Mouse (Mus musculus) G1E (cell line): ENCODE results near the gene Pbx1.

Experiments used
- CTCF ChIP-seq: IDR thresholded peaks from 2 replicates; pipeline ENCODE4 v1.5.1; 2012; ENCODE audit warnings: low read depth, low read length, inconsistent platforms, mixed read lengths
- GATA1 ChIP-seq: IDR thresholded peaks from 2 replicates; pipeline ENCODE4 v1.6.1; 2012; ENCODE audit warnings: borderline replicate concordance, low read length, inconsistent platforms, mixed read lengths

GRCm38 (mm10) chr1:168226150-168226549 is 205.9 kb downstream of the Pbx1 start:
- TF ChIP-seq CTCF (no peak), GATA1 (no peak)
